Comparison of ENCODE assay signal across 8 mouse cellular contexts in the genomic region with DNA sequence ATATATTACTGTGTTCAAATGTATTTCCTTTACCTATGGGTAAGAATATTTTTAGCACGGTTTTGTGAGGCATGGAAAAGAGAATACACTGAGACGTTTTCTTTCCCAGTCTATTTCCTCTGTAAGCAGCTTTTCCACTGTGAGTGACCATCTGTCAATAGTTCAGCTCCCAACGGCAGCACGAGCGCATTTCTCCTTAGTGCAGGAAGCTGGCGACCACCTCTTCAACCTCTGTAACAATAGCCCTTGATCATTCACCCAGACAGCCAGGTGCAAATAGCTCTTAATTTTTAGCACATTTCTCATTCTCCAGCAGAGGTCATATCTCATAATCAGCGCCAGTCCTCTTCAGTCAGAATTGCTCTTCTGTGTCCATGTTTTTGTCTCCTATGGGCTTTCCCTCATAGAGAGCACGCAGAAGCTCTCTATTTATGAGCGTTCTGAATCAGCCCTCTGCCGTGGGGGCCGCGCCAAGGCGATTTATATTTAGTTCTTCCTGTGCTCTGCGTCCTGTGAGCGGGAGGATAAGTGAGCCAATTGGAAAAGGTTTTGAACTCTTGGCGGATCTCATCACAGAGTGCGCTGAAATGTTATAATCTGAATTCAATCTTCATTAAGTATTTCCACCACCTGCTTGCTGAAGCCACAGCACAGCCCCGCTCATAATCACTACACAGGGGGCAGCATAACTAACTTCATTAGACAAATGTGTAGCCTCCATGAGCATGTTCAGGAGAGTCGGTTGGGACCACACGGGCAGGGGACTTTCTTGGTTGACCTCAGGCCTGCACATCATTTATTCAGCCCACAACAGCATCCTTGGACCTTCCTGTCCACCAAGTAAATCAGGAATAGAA.
A peak's percentile ranks its signal among the peaks of the same experiment; 100 is the strongest.
DNase-seq lines count a peak whose midpoint lies in the region; ATAC-seq lines count a peak whose summit lies in the region.

No protein-coding gene starts in this region.

- peak overlapping the region; percentile 38 for H3K4me2 ChIP-seq in intestine, embryonic 15.5 days (replicated peaks)
- peak overlapping the region; percentile 50 for H3K4me2 ChIP-seq in limb, embryonic 13.5 days (replicated peaks)

- no peaks in the 10 kb centered on the region for H3K27me3 ChIP-seq in intestine, embryonic 15.5 days (replicated peaks)
- H3K27me3 ChIP-seq in limb, embryonic 13.5 days: peaks cover 1% of the 10 kb centered on the region; the same call in 1 of the 2 replicates

- peak; percentile 17 for DNase-seq in adrenal gland, postnatal 14 days
- no peak for DNase-seq in adrenal gland, postnatal 4 days (ENCODE audit: low spot score in 2 of 2)
- peak; percentile 79 to 84 for DNase-seq in cerebellum, postnatal 25 days
- DNase-seq in retina, postnatal 1 day: peak; percentile 62
- no peak for DNase-seq in adipocyte (ENCODE audit: low spot score)

- H3K9me3 ChIP-seq in intestine, embryonic 15.5 days: no peaks in the 10 kb centered on the region
- H3K9me3 ChIP-seq in limb, embryonic 13.5 days: no peaks in the 10 kb centered on the region

- 0 out of 2 replicates have a peak overlapping the region, but pooled peaks have one; percentile 11 for H3K27ac ChIP-seq in intestine, embryonic 15.5 days
- H3K27ac ChIP-seq in limb, embryonic 13.5 days: no peak overlapping the region

- H3K36me3 ChIP-seq in intestine, embryonic 15.5 days: no peaks in the 10 kb centered on the region
- no peaks in the 10 kb centered on the region for H3K36me3 ChIP-seq in limb, embryonic 13.5 days

- H3K4me1 ChIP-seq in intestine, embryonic 15.5 days (replicated peaks): no peaks in the 10 kb centered on the region
- H3K4me1 ChIP-seq in limb, embryonic 13.5 days: peaks cover 10% of the 10 kb centered on the region; the same call in 1 of the 2 replicates

- H3K4me3 ChIP-seq in intestine, embryonic 15.5 days (replicated peaks): no peak overlapping the region
- H3K4me3 ChIP-seq in limb, embryonic 13.5 days: 0 out of 2 replicates have a peak overlapping the region, but pooled peaks have one; percentile 11

- peak; percentile 20; the same call in 1 of the 2 replicates for ATAC-seq in granulocyte monocyte progenitor cell, adult 5-6 weeks (replicated peaks; ENCODE audit: poor library complexity, severe bottlenecking)
- peak; percentile 49; the same call in 1 of the 2 replicates for ATAC-seq in intestine, embryonic 15.5 days
- ATAC-seq in limb, embryonic 13.5 days (ENCODE audit: low FRiP score, low read depth): no peak

- no peak overlapping the region for H3K9ac ChIP-seq in intestine, embryonic 15.5 days
- no peak overlapping the region for H3K9ac ChIP-seq in limb, embryonic 13.5 days

- 21% methylated on average over 20 of the region's 20 CpGs for WGBS in intestine, embryonic 15.5 days
- WGBS in limb, embryonic 13.5 days: 18% methylated on average over 20 of the region's 20 CpGs

Comparison
In these comparisons a context has a peak if more than half of its experiments do, and no peak if none do; other contexts are left out.
1. DNase-seq: peak in adrenal gland, postnatal 14 days (single experiment), cerebellum, postnatal 25 days (2 of 2) and retina, postnatal 1 day (single experiment); none in adrenal gland, postnatal 4 days (0 of 2) and adipocyte (single experiment).